Mouse (Mus musculus): ENCODE results near the gene S100pbp.

S100pbp gene

DNA sequence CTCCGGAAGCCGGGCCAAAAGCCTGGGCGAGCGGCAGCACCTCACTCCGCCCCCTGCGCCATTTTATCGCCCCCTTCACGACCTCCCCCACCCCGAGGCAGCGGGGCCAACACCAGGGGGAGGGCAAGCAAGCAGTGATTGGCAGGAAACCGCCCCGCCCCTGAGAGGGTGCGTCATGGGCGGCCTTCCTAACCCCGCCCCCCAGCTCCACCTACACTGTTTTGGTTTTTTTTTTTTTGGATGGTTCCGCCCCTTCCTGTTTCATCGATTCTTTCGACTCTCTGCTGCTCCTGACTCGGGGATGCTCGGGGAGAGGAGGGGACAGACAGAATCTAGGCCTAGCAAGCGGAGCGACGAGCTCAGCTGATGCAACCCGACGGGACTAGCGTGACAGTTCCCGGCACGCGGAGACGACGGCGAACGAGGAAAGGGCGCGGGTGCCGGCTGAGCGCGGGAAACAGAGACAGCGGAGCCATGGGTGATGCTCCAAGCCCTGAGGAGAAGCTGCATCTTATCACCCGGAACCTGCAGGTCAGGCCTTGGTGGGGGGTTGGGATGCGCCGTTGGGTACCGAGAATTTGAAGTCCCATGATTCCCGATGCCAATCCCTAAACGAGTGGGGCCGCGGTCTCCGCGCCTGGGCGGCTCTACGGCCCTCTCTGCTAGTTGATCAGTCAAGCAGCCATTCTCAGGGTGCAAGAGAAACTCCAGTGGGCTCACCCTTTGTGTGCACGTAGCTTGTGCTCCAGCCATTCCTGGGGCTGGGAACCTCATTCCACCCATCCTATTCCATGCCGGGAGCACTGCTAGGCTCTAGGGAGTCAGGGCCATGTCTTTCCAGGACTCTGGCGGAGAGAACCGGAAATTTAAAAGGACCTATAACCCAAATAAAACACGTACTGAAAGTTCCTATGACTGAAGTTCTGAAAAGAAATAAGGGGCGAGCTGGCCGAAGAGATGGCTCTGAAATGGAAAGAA is at the start of gene S100pbp, which contains the start of gene Yars:
Gene S100pbp (minus strand): TSS at position 186 of the 978 bp plus-strand sequence.
Gene Yars (plus strand): TSS at position 219 of the 978 bp plus-strand sequence.
- peak; percentile 97 for DNase-seq (ENCODE audit: low read depth)

DNA sequence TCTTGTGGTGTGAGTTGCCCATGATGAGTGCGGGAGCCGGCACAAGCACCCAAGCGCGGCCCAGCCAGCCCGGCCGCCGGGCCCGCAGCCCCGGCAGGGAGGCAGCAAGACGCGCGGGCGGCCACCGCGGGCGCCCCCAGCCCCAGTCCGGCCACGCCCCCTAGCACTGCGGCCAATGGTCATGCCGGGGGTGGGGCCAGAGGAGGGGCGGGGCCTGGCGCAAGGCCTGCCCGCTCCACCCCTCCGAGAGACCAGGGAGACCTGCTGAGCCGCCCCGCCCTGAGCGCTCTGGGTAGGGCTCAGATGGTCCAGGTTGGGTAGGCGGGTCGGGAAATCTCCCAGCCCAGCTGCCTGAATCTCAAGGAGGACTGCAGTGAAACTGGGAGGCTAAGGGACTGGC is 49.5 kb upstream of the S100pbp start:
- DNase-seq (ENCODE audit: low read depth): peak; percentile 63

DNA sequence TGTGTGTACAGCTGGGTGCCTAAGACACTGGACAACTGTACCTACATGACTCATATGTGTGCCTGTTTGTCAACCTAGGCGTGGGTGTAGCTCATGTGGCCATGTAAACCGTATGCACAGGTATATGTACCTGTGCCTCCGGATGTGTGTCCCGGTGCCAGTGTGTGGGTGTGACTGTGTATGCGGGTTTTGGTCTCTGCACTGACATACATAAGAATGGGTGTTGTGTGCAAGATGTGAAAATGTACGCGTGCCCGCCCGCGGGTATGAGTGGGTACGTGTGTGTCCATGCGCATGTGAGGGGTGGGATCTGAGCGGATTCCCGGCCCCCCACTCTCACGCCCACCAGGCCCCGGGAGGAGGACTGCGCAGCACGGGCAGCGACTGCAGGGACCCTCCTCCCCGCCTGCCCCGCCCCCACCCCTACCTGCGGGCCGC is 49.1 kb upstream of the S100pbp start:
- no peak for DNase-seq (ENCODE audit: low read depth)

DNA sequence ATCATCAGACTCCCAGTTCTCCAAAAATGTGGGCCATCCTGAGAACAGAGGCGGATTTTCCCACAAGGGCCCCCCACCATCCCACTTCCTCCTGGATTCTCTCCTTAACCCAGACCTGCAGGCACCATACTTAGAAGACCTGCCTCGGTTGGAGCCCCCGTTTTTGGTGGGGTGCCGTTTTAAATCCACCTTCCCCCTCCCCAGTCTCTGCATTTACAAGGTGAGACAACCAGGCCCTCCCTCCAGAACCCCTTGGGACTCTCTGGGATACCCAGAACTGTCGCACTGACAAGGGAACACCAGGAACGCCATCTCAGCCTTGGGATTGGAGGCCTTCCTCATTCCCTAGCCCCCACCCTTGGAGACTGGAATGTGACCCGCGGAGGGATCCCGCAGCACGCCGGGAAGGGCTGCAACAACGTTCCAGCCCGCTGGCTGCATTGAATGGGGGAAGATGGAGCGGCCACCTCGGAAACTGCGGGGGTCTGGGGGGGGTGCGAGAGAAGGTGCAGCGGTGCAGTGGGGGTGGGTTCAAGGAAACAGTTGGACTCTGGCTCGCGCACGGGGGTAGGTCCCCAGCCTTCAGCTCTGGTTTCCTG is 48.4 kb upstream of the S100pbp start:
- DNase-seq (ENCODE audit: low read depth): no peak

DNA sequence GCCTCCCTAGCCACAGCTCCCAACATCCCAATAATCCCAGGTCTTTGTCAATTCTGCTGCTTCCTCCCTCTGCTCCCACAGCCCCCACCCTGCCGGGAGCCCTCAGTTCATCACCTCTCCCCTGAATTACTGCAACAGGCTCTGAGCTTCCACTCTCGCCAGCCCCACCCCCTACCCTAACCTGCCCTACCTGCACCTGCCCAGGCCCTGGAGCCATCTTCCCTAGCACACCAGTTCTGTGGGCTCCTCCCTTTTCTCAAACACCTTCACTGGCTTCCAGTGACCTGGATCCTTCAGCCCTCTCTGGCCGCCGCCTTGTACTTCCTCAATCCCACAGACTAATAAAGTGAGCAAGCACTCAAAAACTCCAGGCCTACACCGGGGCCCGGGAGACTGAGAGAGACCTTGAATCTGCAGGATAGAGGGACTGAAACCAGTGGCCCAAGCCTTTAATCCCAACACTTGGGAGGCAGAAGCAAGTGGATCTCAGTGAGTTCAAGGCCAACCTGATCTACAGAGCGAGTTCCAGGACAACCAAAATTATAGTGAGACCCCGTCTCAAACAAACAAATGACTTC is 46.8 kb upstream of the S100pbp start:
- no peak for DNase-seq (ENCODE audit: low read depth)

DNA sequence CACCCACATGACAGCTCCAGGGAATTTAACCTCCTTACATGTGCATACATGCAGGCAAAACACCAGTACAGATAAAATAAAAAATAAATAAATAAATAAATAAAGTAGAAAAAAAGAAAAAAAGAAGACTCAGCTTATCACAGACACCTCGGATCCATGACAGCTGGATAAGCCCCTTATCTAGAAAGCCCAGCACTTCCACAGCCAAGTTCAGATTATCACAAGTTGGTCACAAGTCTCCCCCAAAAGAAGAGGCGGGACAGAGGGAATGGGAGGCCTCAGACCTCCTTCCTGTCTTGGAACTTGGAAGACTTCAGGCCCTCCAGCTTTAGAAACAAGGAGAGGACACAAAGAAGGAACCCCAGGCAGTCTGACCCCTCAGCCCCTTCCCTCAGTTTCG is 45.6 kb upstream of the S100pbp start:
- no peak for DNase-seq (ENCODE audit: low read depth)

DNA sequence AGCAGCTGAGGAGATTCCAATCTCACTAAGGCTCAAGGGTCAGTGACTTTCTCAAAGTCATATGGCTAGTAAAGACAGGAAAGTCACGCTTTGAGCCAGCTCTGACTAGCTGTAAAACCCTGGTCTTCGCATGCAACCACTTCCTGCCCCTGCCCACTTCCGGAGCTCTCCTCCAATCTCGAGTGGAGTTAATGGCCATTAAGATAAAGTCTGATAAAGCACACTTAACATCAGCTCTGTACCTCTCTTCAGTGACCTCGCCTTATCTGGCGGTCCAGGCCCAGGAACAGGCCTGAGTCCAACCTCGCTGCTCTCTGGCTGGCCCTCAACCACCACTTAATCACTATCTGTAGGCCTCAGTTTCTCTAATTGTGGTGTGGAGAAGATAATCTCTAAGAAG is 45.0 kb upstream of the S100pbp start:
- peak; percentile 38 for DNase-seq (ENCODE audit: low read depth)

DNA sequence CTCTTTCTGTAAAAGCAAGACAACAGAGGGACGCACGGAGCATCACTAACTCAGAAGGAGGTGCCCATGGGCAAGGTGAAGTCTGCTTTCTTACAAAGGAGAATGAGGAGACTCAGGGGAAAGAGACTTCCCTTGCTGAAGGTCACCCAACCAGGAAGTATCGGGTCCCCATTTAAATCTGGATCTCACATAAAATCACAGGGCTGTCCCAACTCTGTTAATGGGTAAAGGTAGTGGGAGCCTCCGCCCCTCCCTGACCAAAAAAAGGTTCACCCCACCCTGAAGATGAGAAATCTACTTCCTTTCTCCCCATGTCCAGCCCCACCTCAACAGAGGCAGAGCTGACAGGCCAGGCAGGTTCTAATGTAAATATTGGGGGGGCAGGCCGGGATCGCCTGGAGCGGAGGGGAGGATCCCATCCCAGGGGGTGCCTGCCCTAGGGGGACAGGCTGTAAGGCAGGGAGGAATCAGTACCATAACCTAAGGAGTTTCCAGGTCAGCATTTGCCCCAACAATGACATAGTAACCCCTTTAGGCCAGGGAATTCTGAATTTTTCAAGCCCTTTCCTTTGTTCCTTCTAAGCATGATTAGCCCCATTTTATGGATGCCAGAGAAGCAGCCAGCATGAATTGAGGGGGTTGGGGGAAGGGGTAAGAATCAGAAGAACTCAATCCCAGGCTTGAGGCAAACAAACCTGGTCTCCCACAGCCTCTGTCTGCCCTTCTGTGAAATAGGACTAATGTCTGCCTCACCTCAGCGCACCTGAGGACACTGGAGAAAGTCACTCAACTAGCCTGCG is 43.2 kb upstream of the S100pbp start:
- DNase-seq (ENCODE audit: low read depth): no peak

DNA sequence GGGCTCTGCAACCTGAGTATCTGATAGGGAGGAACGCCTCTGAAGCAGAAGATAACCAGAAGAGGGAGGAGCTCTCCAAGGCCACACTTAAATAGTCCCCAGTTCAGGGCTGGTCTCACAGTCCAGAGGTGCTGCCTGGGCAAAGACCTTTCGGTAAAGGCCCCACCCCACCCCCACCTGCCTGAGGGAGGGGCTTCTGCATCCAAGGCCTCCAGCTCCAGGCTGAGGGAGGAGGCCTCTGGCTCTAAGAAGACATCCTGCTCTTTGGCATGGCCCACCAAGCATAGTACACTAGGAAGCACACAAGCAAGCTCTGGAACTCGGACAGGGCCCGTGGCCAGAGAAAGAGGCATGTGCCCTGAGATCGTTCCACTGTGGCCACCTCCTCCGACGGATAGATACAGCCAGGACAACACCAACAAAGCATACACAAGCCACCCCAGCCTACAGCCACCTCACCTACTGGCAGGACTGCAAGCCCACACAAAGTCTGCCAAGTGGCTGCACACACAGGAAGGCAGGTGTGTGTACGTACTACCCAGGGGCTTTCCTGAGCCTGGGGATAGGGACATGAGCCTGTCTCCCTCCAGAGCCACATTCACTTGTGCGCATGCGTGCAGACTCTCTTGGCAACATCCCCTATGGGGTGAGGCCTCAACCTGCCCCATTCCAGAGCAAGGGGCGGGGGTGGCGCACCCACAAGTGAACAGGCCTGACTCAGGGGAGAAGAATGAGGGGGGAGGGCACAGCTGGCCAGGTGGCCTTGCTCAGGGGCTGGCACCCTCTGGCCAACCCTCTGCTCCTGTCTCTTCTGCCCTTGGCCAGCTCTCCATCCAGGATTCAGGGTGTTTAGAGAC is 42.3 kb upstream of the S100pbp start:
- DNase-seq (ENCODE audit: low read depth): no peak

DNA sequence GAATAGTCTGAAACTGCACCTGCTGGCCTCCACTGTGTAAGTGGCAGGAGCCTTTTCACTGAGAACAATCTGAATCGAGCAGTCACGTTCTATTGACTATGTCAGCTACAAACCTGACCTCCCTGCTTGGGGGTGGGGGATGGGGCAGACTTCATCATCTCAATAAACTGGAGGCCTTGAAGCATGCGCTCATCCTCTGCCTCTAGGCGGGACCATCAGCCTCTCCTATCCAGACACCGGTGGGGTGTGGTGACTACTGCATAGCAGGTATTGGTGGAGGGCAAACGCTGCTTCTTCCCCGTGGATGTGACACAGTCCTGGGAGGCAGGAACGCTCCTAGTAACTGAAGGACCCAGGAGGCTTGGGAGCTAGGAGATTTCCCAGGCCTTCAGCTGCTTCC is 41.4 kb upstream of the S100pbp start:
- DNase-seq (ENCODE audit: low read depth): no peak

DNA sequence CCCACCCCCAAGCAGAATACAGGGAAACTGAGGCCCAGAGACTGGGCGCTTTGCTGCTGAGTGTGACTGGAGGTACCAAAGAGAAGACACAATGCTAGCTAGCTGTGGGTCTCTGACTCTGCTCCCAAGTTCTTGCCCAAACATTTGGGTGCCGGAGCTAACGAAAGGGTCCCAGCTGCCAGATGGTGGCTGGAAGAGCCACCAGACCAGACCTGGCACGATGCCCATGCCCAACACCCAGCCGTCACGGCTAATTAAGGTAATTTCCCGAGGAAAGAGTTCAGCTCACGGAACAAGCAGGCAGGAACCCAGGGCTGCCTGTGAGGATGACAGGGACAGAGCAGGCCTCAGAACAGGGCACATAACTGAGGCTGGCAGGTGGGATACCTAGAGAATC is 38.5 kb upstream of the S100pbp start:
- DNase-seq (ENCODE audit: low read depth): no peak

DNA sequence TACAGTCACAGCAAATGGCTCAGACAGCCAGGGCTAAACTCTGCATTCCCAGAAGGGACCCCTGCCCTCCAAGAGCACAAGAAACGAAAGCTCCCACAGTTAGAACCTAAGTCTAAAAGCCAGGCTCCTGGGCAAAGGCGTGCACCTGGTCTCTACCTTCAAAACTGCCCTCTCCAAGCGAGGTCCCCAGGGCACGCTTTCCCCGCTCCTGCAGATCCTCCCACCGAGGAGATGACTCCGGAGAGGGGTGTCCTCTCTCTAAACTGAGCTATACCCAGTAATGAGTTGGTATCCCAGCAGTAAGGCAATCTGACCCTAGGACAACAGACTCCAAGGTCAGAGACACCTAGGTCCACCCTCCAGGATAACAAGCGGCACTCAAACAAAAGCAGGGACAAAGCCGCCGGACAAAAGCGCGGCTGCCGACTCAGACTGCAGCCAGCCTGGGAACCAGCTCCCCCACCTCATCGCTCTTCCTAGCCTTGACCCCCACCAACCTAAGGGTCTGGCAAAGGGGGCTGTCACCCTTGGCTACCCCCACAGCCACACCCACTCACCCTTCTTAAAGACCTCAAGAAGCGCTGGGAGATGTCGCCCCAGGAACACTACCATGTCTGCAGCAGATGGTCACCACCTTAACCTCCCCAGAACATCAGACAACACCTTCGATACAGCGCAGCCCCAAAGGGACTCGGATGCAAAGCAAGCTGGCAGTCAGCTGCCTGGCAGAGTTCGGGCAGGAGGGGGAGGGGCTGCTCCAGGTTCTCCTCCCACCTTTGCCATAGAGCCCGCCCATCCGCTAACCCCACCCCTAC is 37.9 kb upstream of the S100pbp start:
- no peak for DNase-seq (ENCODE audit: low read depth)

DNA sequence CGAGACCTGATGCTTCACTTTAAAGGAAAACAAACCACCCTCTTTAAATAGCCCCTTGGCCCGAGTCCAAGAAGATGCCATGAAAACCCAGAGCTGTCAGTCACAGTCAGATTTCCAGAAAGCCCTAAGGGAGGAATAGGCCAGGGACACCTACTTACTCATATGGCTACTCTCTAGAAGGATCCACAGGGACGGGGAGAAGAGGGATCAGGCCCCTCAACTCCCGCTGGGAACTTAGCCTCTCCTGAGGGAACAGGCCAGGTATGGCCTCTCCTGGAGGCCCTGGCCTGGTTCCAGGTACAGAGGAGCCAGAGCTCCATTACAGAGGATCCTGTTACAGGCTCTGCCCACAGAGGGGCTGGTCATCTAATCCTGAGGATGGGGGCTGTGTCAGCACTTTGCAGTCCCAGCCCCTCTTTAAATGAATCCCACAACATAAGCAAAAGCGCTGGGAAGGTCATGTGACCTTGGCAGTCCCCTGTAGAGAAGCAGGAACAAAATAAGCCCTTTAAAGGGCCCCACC is 37.0 kb upstream of the S100pbp start:
- no peak for DNase-seq (ENCODE audit: low read depth)

DNA sequence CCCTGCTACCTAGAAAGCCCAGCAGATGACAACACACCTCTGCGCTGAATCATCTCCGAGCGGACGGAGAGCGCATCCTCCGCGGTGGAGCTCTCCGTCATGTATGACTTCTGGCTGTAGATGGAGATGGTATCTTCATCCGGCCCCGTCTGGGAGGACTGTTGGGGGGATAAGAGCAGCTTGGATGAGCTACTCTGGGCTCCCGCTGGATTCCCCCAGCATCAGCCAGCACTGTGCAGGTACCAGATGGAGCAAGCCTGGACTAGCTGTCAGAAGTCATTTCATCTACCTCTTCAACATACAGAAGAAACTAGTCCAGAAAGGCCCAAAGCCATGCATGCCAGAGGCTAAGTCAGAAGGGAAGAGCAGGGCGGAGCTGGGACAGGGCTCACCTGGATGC is 35.8 kb upstream of the S100pbp start:
- DNase-seq (ENCODE audit: low read depth): no peak

DNA sequence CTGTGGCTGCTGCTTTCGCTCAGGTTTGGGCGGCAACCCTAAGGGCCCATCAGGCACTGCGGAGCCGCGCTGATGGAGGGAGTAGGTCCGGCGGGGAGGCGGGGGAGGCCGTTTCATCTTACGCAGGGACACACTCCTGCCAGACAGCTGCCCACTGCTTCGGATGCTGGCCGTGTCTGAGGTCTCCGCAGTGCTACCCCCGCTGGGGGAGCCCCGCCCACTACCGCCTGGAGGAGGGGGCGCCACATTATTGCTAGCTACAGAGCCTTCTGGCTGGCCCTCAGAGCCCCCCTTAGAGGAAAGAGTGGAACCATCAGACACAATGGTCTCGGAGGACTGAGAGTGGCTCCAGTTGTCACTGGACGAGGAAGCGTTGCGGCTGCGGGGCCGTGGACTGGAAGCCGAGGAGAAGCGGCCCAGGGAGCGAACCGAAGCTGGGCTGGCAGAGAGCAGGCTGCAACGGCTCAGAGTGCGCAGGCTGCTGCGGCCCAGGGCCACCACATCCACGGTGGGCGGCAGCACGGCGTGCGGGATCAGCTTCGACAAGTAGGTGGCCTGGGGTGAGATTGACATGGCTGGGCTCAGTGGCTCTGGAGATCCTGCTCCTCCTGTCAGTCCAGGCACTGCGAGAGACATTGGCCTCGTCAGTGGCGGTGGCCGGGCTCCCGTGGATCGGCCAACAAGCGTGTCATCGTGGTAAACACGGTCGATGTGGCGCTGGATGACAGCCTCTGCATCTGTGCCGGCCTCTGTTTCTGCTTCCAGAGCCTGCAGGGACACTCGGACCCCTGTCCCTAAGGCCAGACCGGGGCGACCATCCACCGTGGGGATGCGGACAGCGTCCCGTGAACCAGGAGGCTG is 34.1 kb upstream of the S100pbp start:
- DNase-seq (ENCODE audit: low read depth): no peak

DNA sequence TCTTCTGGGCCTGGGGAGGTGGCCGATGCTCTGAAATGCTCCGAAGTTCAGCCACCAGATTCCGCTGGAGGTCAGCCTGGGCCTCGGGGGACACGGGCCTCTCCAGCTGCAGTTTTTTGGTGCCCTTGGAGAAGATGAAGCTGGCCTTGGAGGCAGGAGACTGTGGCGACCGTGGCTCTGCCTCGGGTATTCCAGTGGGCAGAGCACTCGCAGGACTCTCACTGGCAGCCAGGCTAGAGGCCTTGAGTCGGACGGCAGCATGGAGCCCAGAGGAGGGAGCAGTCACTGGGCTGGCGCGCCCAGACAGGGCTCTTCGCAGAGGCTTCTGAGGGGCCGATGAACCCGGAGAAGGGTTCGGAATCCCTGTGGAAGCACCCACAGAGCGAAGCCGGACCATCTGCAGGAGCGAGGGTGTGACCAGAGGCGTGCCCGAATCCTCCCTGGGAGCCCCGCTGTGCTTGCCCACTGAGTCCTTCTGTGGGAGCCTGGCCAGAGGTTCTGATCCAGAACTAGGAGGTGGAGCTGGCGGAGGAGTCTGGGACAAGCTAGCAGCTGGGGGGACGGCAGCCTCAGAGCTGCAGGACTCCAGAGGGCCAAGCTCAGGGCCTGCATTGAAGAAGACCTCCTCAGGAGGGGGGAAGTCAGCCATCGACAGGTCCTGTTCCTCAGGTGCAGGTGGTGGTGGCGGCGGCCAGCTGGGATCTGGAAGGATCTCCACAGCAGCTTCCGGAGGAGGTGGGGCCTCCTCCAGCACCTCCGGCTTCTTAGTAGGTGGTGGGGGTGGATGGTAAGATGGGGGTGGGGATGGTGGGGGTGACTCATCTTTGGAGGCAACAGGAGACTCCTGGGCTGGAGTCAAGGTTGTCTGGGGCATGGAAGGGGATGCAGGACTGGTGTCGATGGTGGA is 32.7 kb upstream of the S100pbp start:
- no peak for DNase-seq (ENCODE audit: low read depth)

DNA sequence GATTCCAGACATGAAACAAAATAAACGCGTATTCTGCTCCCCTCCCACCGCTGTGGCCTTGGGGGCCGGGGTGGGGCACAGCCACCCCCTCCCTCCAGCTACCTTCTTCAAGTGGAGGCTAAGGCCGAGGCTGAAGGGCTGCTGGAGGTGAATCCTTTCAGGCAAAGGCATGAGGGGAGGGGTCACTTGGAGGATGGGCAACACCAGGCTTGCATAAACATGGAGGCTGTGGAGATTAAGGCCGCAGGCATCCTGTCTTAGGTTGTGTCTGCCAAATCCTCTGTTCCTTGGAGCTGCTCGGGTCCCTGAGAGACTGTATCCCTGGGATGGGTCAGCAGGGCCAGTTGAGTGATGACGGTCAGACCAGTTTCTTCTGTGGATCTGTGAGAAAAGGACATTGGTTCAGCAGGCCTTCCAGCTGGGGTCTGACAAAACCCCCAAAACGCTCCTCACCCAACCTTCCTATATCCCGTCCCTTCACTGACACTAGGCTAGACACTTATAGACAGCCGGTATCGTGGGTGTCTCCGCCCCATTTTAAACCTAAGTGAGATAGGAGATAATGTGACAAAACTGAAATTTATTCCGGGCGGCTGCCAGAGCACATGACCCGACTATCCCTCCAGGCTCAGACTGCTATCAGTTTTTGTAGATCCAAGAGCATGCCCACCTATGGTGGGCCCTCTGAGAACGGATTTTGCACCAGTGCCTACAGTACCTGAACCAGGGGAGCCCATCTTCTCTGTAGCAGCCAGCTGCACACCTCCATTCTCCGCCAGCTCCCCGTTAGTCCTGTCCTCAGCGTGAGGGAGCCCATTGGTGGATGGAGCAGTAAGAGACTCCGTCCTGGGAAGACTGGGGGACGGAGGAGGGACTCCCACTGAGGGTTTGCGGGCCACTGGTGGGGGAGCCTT is 31.8 kb upstream of the S100pbp start:
- no peak for DNase-seq (ENCODE audit: low read depth)
